In genomic region chr13:109533838-109534523, GRCm38 (mm10) we compare ENCODE assay signal across 21 mouse cellular contexts.
DNase-seq lines count a peak whose midpoint lies in the region; ATAC-seq lines count a peak whose summit lies in the region.
"Had no signal": no experiment of that assay in that cellular context is flagged by ENCODE, and none has a peak within 500 bp of the region (broad histone marks: within the 10 kb centered on the region; RNA-seq: fewer than 3 reads in every experiment).

No protein-coding gene starts in this region.

- no peak overlapping the region for H3K4me3 ChIP-seq in forebrain, embryonic 13.5 days
- H3K4me3 ChIP-seq in forebrain, embryonic 12.5 days (replicated peaks): no peak overlapping the region
- no peak overlapping the region for H3K4me3 ChIP-seq in neural tube, embryonic 12.5 days
- H3K4me3 ChIP-seq in midbrain, embryonic 15.5 days: no peak overlapping the region
- H3K4me3 ChIP-seq: embryonic facial prominence, embryonic 15.5 days; gastrocnemius, adult 2 months; heart, embryonic 12.5 days; megakaryocyte, embryonic 14.5 days; myocyte had no signal

- no peaks in the 10 kb centered on the region for H3K9me3 ChIP-seq in forebrain, embryonic 13.5 days (replicated peaks)
- H3K9me3 ChIP-seq in forebrain, embryonic 12.5 days: no peaks in the 10 kb centered on the region
- H3K9me3 ChIP-seq in neural tube, embryonic 12.5 days: no peaks in the 10 kb centered on the region
- no peaks in the 10 kb centered on the region for H3K9me3 ChIP-seq in midbrain, embryonic 15.5 days
- H3K9me3 ChIP-seq: embryonic facial prominence, embryonic 15.5 days; heart, embryonic 12.5 days; megakaryocyte, embryonic 14.5 days had no signal

- ATAC-seq in forebrain, embryonic 13.5 days: peak; percentile 82
- ATAC-seq in forebrain, embryonic 12.5 days (ENCODE audit: low FRiP score): no peak
- 0 out of 2 replicates have a peak, but pooled peaks have one; percentile 58 for ATAC-seq in neural tube, embryonic 12.5 days (ENCODE audit: low FRiP score, low read depth)
- peak; percentile 81 for ATAC-seq in midbrain, embryonic 15.5 days (replicated peaks)

- WGBS in forebrain, embryonic 13.5 days: 45% methylated on average over 3 of the region's 3 CpGs
- WGBS in forebrain, embryonic 12.5 days: 53% methylated on average over 3 of the region's 3 CpGs
- 78% methylated on average over 3 of the region's 3 CpGs for WGBS in neural tube, embryonic 12.5 days
- WGBS in midbrain, embryonic 15.5 days: 17% methylated on average over 3 of the region's 3 CpGs

- H3K36me3 ChIP-seq in forebrain, embryonic 13.5 days (ENCODE audit: poor library complexity, severe bottlenecking): no peaks in the 10 kb centered on the region
- H3K36me3 ChIP-seq in forebrain, embryonic 12.5 days (replicated peaks): no peaks in the 10 kb centered on the region
- no peaks in the 10 kb centered on the region for H3K36me3 ChIP-seq in neural tube, embryonic 12.5 days
- no peaks in the 10 kb centered on the region for H3K36me3 ChIP-seq in midbrain, embryonic 15.5 days (replicated peaks)
- H3K36me3 ChIP-seq: embryonic facial prominence, embryonic 15.5 days; heart, embryonic 12.5 days had no signal

- H3K4me1 ChIP-seq in forebrain, embryonic 13.5 days: peaks cover 7% of the 10 kb centered on the region
- H3K4me1 ChIP-seq in forebrain, embryonic 12.5 days: peaks cover 11% of the 10 kb centered on the region
- no peaks in the 10 kb centered on the region; the same call in 1 of the 2 replicates for H3K4me1 ChIP-seq in neural tube, embryonic 12.5 days
- peaks cover 38% of the 10 kb centered on the region for H3K4me1 ChIP-seq in midbrain, embryonic 15.5 days
- H3K4me1 ChIP-seq: embryonic facial prominence, embryonic 15.5 days; megakaryocyte, embryonic 14.5 days had no signal

- no peak overlapping the region for H3K9ac ChIP-seq in forebrain, embryonic 13.5 days
- H3K9ac ChIP-seq in forebrain, embryonic 12.5 days: no peak overlapping the region
- no peak overlapping the region for H3K9ac ChIP-seq in neural tube, embryonic 12.5 days
- no peak overlapping the region for H3K9ac ChIP-seq in midbrain, embryonic 15.5 days
- H3K9ac ChIP-seq: embryonic facial prominence, embryonic 15.5 days; heart, embryonic 12.5 days had no signal

- no peaks in the 10 kb centered on the region for H3K27me3 ChIP-seq in forebrain, embryonic 13.5 days
- no peaks in the 10 kb centered on the region for H3K27me3 ChIP-seq in forebrain, embryonic 12.5 days
- H3K27me3 ChIP-seq in neural tube, embryonic 12.5 days (replicated peaks): no peaks in the 10 kb centered on the region
- no peaks in the 10 kb centered on the region for H3K27me3 ChIP-seq in midbrain, embryonic 15.5 days (replicated peaks)
- H3K27me3 ChIP-seq: CH12.LX; embryonic facial prominence, embryonic 15.5 days; heart, embryonic 12.5 days had no signal

- H3K4me2 ChIP-seq in forebrain, embryonic 13.5 days: no peak overlapping the region
- no peak overlapping the region for H3K4me2 ChIP-seq in forebrain, embryonic 12.5 days
- no peak overlapping the region for H3K4me2 ChIP-seq in neural tube, embryonic 12.5 days (replicated peaks)
- peak overlapping the region; percentile 10; the same call in 1 of the 2 replicates for H3K4me2 ChIP-seq in midbrain, embryonic 15.5 days
- H3K4me2 ChIP-seq: embryonic facial prominence, embryonic 15.5 days; heart, embryonic 12.5 days; liver, embryonic 11.5 days had no signal

- H3K27ac ChIP-seq in forebrain, embryonic 13.5 days: peak overlapping the region; percentile 41
- no peak overlapping the region for H3K27ac ChIP-seq in forebrain, embryonic 12.5 days
- H3K27ac ChIP-seq in neural tube, embryonic 12.5 days: no peak overlapping the region
- H3K27ac ChIP-seq in midbrain, embryonic 15.5 days: peak overlapping the region; percentile 79
- H3K27ac ChIP-seq: embryonic facial prominence, embryonic 15.5 days; gastrocnemius, adult 2 months had no signal

- DNase-seq in neural tube, embryonic 10.5 days (ENCODE audit: extremely low spot score, low spot score): no peak
- DNase-seq in retina, postnatal 1 day: peak; percentile 45
- no peak for DNase-seq in adrenal gland, postnatal 14 days
- DNase-seq in B cell, adult 2 months: no peak
- DNase-seq: cerebellum, adult 9-10 months; gastrocnemius, adult 2 months; heart, adult 11 months; kidney, postnatal 4 days; layer of hippocampus, adult 9-11 months; lung, adult 2 months; thymus, postnatal 14 days had no signal

Comparison
In these comparisons a context has a peak if more than half of its experiments do, and no peak if none do; other contexts are left out.
1. H3K27ac ChIP-seq: peak in forebrain, embryonic 13.5 days (single experiment) and midbrain, embryonic 15.5 days (single experiment); none in forebrain, embryonic 12.5 days (single experiment) and neural tube, embryonic 12.5 days (single experiment).